Mouse (Mus musculus): ENCODE results near the gene Thap7.
A peak's percentile ranks its signal among the peaks of the same experiment; 100 is the strongest.
"Not testable (repeated sequence)": the region's sequence is repeated elsewhere in the genome, so short reads cannot be mapped to it uniquely, and the experiment has no call there.

The Thap7 gene

GRCm38 (mm10) chr16:17530640-17531288, at the start of gene Thap7:
Gene Thap7 (minus strand): TSS chr16:17531136.
- DNase-seq: peak; percentile 97 to 99

- DNase-seq: no peak
Measured at GRCm38 (mm10) chr16:17576825-17577215, 45.9 kb upstream of the Thap7 start.

- DNase-seq: peak; percentile 81 to 86
Measured at GRCm38 (mm10) chr16:17575870-17576824, 45.2 kb upstream of the Thap7 start.

- peak in 1 of 2 experiments; percentile 37 for DNase-seq
Measured at GRCm38 (mm10) chr16:17566186-17566585, 35.2 kb upstream of the Thap7 start.

GRCm38 (mm10) chr16:17564771-17565170, 33.8 kb upstream of the Thap7 start:
- DNase-seq: no peak

GRCm38 (mm10) chr16:17564221-17564620, 33.3 kb upstream of the Thap7 start:
- no peak for DNase-seq

GRCm38 (mm10) chr16:17563580-17563979, 32.6 kb upstream of the Thap7 start:
- no peak for DNase-seq

- peak; percentile 76 to 82 for DNase-seq
Measured at GRCm38 (mm10) chr16:17561751-17562208, 30.8 kb upstream of the Thap7 start, which contains the start of gene P2rx6. Gene P2rx6 (plus strand): TSS chr16:17561885.

GRCm38 (mm10) chr16:17561128-17561750, 30.3 kb upstream of the Thap7 start, which contains the start of gene Lrrc74b:
Gene Lrrc74b (minus strand): TSS chr16:17561247.
- DNase-seq: peak; percentile 76 to 87

- no peak for DNase-seq
Measured at GRCm38 (mm10) chr16:17559396-17560027, 28.6 kb upstream of the Thap7 start.

GRCm38 (mm10) chr16:17558811-17559210, 27.9 kb upstream of the Thap7 start:
- peak; percentile 12 to 37 for DNase-seq

GRCm38 (mm10) chr16:17557947-17558480, 27.1 kb upstream of the Thap7 start:
- peak; percentile 73 to 78 for DNase-seq

GRCm38 (mm10) chr16:17556907-17557306, 26.0 kb upstream of the Thap7 start:
- DNase-seq: no peak

- DNase-seq: no peak
Measured at GRCm38 (mm10) chr16:17556180-17556579, 25.2 kb upstream of the Thap7 start.

- DNase-seq: not testable (repeated sequence)
Measured at GRCm38 (mm10) chr16:17554702-17555101, 23.8 kb upstream of the Thap7 start.

GRCm38 (mm10) chr16:17553910-17554685, 23.2 kb upstream of the Thap7 start:
- peak; percentile 57 to 75 for DNase-seq

- DNase-seq: no peak
Measured at GRCm38 (mm10) chr16:17552837-17553236, 21.9 kb upstream of the Thap7 start.

GRCm38 (mm10) chr16:17542632-17543031, 11.7 kb upstream of the Thap7 start:
- no peak for DNase-seq

- no peak for DNase-seq
Measured at GRCm38 (mm10) chr16:17536584-17536983, 5.6 kb upstream of the Thap7 start.

GRCm38 (mm10) chr16:17532676-17533329, 1.9 kb upstream of the Thap7 start:
- DNase-seq: no peak

GRCm38 (mm10) chr16:17532271-17532670, 1.3 kb upstream of the Thap7 start:
- DNase-seq: peak; percentile 49 to 65
